Mouse (Mus musculus) gonadal fat pad, adult 2 months (tissue): ENCODE measurements around the gene Klhl31. TPM values are rescaled to one million over a fixed set of nuclear protein-coding genes. Genes with fewer than 3 reads are reported as not detected.

Experiments
- DNase-seq: peaks from one replicate; pipeline ENCODE4 v3.0.0-alpha.2; 2012; ENCODE audit warnings: low read depth
- polyA plus RNA-seq: library from polyadenylated mRNA; depleted of rRNA; stranded (reverse); fragments of >200 nt; gene quantifications from 2 replicates; pipeline ENCODE4 v1.2.3, GENCODE M21; 2012; rRNA removed

Gene Klhl31
- polyA plus RNA-seq: 0.13 and 0.18 TPM in 2 replicates

DNA sequence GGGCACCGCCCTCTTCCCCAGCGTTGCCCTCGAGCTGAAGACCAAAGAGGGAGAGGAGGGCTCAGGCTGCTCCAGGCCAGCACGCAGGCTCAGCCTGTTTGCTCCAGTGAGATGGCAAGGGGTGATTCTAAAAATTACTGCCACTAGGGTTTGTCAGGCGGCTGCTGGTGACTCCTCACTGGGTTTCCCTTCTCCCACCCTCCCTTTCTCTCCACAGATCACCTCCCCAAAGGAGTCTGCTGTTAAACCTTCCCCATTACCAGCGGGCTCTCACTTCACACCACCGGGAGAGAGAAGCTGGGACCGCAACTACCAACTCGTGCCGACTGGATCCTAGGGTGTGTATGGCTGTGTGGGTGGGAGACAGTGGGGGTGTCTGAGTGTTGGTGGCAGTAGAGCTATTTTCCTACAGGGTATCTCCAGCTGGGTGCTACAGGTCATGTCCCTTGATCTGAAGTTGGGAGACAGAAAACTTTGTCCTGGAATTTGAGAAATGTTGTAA lies at the start of gene Klhl31:
Gene Klhl31, plus strand, starts transcription at position 51 of the 502 bp plus-strand sequence.
- no peak for DNase-seq

DNA sequence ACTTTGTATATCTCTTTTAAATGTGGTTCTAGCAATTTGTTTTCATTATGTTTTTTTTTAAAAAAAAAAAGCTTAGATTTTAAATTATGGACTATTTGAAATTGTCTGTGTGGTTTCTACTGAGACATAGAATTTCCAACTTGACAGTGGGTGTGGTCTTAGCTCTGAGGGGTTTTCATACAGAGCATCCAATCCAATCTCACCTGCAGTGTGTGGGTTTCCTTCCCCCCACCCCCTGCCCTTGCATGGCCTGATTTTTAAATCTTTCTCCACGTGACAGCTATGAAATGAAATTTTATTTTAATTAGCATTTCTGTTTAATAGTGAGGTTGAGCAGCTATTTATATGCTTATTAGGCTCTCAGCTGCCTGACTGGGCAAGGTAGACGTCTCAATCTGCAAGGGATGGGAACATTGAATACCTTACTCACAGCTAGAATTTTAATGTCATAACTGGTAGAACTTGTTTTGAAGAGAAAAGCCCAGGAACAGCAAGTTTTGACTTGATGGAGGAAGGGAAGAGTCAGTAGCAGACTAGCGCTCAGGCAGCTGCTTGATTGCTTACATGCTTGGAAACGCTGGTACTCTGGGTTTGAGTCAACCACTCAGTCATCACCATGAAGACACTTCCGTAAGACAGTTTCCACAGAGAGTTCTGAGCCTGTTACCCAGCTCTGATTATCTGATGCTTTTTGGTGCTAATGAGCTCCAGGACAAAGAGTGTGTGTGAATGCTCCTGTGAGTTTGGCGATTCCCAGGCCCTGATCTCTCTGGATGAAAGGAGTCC lies 49.3 kb upstream of the Klhl31 start:
- no peak for DNase-seq

DNA sequence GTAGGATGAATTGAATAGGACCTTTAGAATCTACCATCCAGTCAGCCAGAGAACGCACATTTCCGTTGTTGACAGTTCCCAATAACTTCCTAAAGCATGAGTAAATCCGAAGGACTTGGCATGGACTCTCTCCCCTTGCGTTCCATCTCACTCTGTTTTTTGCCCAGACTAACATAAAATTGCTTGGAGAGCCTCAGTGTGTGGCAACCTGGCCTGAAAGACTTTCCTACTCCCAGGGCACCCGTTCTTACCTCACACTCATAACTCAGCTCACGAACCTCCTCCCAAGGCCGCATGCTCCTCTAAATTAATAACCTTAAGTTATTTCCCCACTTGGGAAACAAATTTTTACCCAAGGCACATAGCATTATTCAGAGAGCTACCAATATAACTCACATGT lies 48.7 kb upstream of the Klhl31 start:
- DNase-seq: no peak

DNA sequence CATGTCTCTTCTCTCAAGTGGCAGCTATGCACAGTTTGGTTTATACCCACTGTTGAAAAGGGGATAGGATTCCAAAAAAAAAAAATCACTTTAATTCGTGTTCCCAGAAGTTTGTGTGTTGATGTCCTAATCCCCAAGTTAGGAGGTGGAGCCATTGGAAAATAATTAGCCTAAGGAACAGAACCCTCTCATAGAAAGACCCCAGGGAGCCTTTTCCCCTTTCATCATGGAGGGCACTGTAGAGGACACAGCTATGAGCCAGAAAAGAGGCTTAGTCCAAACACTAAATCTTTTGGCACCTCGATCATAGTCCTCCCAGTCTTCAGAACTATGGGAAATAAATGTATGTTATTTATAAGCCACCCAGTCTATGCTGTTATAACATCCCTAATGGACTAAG lies 46.8 kb upstream of the Klhl31 start:
- DNase-seq: no peak

DNA sequence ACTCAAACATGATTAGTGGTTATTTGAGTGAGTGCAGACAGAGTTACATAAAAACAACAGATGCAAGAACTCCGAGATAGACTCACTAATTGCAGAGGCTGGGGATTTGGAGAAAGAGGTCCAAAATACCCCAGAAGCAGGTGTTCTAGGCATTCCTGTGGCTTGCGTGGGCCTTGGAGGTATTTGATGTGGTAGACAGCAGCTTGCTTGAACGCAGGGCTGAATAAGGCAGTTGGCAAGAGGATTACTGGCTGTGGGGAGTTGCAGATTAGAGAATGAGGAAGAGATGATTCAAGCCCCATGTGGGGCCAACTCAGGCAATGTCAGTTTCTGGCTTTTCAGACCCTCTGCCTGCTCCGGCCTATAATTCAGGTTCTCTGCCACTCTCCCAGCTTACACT lies 43.9 kb upstream of the Klhl31 start:
- no peak for DNase-seq

DNA sequence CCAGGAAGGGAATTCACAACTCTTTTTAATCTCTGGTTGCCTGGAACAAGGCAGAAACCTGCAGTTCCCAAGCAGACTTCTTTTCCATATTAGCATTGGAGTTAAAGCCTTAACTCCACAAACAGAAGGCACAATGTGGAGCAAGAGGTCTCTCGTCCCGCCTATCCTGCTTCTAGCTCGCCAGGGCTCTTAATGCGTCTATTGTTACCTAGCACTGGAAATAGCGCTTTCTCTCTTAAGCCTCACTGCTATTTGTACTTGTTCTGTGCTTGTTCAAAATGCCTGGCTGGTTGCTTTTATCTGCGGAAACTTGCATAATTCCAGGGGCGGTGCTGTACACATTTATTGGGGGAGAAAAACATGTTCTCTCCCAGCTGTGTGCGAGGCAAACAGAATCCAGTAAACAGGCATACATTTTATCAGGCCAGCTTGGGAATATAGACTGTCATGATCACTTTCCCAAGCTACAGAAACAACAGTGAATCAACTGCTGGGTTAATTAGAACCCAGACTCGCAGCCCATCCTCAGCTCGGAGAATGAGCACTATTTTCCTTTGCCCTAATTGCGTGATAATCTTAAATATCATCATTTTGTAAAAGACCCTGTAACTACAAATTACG lies 41.2 kb upstream of the Klhl31 start:
- no peak for DNase-seq

DNA sequence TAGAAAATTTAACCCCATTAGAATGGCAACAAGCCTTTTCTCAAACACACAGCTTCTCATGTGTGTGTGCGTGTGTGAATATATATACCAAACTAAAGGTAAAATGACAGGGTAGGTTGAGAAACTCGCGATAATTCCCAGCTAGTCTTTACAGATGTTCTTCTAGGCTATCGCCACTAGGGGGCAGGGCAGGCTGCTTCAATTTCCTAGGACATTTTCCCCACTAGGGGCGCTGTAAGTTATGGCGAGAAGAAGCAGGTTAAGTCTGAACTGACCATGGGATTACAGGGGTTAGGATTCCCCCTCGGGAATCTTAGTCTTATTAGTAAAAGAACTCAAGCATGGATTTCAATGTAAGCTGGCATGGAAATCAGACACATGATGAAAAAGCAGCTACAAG lies 39.9 kb upstream of the Klhl31 start:
- no peak for DNase-seq

DNA sequence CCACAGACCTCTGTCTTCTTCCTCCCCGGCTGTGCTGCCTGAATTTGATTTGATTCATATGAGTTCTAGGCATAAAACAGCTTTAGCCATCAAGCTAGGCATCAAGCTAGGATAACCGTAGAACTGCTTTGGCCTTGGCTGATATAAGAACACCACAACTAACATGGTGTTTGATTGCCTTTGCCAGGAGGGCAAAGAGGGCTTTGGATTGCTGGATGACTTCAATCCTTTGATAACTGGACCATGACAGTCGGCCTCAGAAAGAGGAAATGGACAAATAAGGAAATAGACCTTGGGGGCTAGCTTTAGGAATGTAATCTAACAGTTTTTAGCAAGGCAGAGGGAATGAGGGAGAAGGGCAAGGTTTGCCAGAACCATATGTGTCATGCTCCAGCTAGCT lies 37.7 kb upstream of the Klhl31 start:
- no peak for DNase-seq

DNA sequence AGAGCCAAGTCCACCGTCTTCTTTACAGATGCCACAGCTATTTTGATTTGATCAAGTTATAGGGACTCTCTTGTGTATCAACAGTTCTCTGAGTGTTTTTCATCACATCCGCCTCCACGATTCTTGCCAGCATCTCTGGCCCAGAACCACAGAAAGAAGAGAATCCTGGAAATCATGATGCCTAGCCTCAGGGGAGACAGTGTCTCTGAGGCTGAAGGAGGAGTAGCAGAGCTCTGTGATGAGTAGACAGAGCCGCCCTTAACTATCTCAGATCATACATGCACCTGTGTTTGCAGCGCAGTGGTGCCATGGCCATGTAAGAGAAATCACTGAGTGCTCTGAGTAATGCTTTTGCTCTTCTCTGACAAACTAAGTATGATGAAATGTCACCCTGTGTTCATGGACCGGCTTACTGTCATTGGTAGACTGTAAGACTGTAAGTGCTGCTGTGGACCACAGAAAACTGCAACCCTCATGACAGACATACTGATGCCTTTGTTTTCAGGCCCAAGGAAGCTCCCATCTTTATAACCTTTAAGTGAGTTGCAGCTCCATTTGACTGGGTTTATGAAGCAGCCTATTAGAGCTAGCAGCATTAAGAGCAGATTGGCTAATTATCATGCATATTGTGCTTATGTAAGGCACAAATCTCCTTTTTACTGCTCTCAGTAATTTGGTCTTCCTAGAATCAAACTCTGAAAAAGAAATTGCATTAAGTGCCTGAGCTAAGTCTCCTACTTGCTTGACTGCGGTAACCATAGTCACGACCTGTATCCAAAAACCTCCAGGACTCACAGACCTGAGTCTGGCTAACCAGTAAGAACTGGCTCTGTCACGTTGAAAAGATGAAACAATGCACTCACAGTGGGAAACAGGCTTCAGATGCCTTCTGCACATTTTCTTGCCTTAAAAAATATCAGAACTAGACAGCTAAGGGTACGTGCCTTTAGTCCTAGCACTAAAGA lies 33.7 kb upstream of the Klhl31 start:
- no peak for DNase-seq

DNA sequence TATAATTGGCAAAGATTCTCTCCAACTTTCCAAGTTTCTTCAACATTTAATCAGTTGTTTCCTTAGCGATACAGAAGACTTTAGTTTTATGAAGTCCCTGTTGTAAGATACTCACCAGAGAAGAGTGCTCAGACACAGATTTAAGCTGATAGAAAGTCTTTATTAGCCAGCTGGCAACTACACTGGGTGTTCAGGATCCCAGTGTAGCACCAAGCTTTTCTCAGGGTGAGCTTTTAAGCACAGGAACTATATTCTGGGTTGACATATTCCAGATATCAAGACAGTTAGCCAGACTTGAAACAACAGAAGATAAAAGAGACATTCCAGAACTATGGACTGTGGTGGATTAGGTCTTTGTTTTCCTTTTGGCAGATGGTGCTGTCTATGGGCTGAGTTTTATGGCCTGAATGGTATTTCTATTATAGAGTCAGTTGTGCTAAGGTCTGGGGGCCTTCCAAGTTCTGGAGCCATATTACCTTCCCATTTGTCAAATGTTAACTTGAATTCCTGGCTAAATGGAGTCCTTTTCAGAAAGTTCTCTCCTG lies 32.3 kb upstream of the Klhl31 start:
- no peak for DNase-seq

DNA sequence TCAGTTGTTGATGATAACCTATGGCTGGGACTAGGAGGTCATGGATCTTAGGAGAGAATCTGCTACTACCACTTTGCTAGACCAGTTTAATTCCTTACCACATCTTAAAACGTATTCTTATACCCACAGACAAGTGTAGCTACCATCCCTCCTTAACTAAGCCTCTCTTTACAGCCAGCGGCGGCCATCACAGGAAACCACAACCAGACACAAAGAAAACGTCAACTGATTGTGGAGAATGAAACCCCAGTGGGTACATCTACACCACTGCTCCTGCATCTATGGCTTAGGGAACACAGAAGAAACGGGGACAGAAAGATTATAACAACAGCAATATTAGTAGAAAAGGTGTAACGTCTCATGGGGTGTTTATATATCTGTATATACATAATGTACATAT lies 29.0 kb upstream of the Klhl31 start:
- no peak for DNase-seq

DNA sequence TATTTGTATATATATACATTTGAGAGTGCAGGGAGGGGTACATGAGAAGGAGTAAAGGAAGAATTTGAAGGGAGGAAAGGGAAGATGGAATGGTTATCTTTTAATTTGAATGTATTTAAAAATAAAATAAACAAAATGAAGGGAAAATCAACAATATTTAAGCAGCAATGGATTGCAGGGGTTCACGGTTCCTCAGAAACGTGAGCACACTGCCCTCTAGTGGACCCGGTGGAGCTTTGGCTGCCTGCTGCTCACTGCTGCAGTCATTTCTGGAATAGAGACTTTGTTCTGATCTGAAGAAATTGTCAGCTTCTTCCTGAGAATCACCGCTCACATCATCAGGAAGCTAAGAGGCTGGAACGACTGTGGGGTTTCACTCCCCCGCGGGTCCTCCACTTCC lies 28.5 kb upstream of the Klhl31 start:
- DNase-seq: no peak

DNA sequence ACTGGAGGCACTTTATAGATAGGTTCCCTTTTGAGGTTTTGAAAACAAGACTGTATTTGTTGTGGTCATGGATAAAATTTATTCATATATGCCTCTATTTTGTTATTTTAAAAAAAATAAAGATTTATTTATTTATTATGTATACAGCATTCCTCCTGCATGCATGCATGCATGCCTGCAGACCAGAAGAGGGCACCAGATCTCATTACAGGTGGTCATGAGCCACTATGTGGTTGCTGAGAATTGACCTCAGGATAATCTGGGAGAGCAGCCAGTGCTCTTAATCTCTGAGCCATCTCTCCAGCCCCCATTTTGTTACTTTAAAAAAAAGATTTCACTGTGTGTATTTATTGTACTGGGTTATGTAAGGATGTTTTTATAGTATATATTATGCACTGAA lies 25.5 kb upstream of the Klhl31 start:
- no peak for DNase-seq

DNA sequence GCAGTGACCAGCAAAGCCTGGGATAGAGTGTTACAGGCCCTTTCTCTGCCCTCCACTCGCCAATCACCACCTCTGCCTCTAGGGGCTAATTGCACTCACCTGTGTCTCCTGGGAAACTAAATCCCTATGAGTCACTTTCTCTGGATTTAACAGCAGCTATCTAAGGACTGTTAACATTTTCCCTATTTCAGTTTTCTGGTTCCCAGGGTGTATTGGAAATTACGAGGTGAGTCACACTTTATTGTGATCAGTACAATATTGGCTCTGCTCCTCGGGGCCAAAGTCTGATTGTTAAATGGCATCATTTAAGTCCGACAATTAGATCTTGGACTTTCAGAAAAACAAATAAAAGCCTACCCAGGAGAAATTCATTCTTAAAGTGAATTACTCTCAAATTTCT lies 24.0 kb upstream of the Klhl31 start:
- no peak for DNase-seq

DNA sequence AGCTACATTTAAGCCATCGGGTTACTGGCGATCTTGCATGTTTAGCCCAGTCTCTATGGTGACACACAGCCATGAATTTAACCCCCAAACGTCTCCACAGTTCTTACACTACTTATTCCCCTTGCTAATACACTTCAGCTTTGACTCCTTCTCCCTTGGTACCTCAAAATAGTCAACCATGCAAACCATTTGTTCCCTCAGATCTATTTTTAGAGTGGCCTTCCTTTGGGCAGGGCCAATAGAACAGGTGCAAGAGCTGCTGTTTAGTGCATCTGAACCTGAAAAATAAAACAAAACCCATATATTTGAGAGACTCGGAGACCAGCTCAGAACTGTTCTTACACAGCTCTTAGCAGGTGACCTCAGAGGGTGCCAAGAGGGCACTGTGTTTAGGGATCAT lies 20.4 kb upstream of the Klhl31 start:
- no peak for DNase-seq

DNA sequence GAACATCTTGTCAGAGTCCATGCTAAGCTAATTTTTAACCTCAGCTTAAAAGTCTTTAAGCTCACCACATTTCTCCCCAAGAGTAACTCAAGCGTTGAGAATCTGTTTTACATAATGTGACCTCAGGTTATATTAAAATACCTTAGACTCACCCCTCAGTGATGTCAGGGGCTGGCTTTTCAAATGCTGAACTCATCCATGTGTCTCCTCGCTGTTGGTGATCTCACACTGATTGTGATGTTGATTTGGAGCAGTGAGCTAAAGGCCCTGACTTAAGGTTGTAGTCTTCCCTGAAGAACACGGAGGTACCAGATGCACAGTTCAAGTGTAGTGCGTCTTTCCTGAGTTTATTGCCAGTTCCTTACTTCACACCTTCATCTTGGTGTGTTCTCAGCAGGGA lies 19.5 kb upstream of the Klhl31 start:
- no peak for DNase-seq

DNA sequence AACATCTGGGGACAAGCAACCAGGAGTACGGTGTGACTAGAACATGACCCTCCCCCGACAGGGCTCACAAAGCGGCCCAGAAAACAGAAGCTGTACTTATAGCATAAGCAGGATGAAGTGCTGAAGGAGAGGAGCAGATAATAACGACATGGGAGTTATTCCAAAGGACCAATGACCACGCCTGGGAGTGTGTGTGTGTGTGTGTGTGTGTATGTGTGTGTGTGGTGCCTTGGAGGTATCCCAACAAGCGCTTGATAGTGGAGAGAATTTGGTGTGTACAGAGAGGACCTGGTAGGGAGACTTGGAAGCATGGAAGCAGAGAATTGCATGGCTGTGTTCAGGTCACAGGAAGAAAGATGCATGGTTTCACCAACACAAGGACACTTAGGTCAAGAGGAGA lies 18.5 kb upstream of the Klhl31 start:
- DNase-seq: no peak

DNA sequence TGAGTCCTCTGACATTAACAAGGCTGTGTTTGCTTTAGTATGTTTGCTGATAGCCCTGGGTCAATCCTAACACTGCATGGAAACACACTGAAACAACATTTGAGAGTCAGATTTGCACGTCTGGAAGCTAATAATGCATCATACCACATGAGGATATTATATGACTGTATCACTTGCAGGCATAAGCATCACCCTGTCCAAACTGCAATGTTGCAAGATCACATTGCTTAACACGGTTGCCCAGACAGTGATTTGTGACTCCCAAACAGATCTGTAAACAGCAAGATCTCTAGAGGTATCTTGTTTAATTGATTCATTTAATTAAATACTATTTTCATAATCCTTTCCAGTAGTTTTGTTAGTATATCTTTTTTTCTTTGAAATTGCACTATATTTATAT lies 17.9 kb upstream of the Klhl31 start:
- DNase-seq: no peak

DNA sequence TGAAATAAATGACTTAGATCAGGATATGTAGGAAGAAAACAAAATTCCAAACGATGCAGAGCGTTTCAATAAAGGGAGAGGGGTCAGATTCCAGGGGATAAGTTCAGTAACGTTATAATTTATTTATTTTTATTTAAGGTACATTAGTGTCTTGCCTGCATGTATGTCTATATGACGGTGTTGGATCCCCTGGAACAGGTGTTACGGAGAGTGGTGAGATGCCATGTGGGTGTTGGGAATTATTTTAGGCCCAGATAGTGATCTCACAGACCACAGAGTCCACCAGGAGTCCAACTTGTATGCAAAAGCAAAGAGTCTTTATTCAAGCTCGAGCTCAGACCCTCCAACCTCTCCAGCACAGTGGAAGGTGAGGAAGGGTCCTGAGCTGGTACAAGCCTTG lies 16.2 kb upstream of the Klhl31 start:
- no peak for DNase-seq

DNA sequence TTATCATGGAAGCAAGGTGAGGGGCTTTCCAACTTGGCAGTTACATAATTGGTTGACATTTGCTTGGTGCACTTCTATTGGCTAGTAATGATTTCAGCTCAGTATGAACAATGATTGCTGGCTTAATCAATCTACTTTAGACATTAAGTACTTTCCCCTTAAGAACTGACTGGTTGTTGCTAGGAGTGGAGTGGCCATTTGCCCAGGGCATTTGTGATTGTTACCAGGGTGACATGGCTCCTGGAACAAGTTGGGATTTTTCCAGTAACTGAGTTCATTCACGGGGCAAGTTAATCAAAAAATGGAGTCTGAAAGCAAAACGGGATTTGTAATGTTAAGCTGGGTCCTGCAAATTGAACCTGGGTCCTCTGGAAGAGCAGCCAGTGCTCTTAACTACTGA lies 15.8 kb upstream of the Klhl31 start:
- DNase-seq: no peak

DNA sequence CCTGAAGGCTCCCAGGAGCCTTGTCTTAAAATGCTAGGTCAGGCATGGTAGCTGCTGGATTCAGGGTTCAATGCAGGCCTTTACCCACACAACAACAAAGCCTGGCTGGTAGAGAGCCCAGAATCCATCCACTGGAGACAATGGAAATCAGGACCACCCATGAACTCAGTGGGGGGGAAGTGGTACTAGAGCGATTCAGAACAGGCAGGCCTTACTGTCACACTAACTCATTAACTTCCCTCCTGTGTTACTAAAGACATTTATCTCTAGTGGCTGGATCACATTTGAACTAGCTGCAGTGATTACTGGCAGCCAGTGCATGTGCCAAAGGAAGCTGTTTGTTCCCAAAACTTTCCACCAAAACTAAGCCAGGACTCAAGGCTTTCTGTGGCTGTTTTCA lies 13.4 kb upstream of the Klhl31 start:
- DNase-seq: no peak
